Mouse (Mus musculus) bone marrow, adult 2 months (tissue): ENCODE data around the gene Nyap2. TPM values are rescaled to one million over a fixed set of nuclear protein-coding genes. Genes with fewer than 3 reads are reported as not detected.

Experiments
- H3K27ac ChIP-seq: fragments of 200-500 bp; 2 replicates; pipeline ENCODE4 v1.5.1; 2012; ENCODE audit warnings: low read depth, mild to moderate bottlenecking, control low read depth, inconsistent platforms, low read length; ENCODE audit not compliant: control insufficient read depth, poor library complexity, insufficient read depth
- H3K4me1 ChIP-seq: fragments of 200-500 bp; 2 replicates; pipeline ENCODE4 v1.6.1; 2011; ENCODE audit warnings: low read length; ENCODE audit not compliant: control insufficient read depth, insufficient read depth
- H3K4me3 ChIP-seq: fragments of 200-500 bp; replicated peaks from 2 replicates; pipeline ENCODE3; 2011; ENCODE audit warnings: mild to moderate bottlenecking, low read depth, low read length, control low read depth; ENCODE audit not compliant: control insufficient read depth
- CTCF ChIP-seq: fragments of 200-500 bp; IDR thresholded peaks from 2 replicates; pipeline ENCODE4 v1.5.1; 2011; ENCODE audit warnings: low read length, control low read depth; ENCODE audit not compliant: control insufficient read depth, insufficient read depth
- POLR2A ChIP-seq: fragments of 200-500 bp; IDR thresholded peaks from 2 replicates; pipeline ENCODE4 v1.6.1; 2011; ENCODE audit warnings: low read depth, mild to moderate bottlenecking, control low read depth, low read length, borderline replicate concordance; ENCODE audit not compliant: control insufficient read depth
- WGBS: fragments of 180-500 bp; shearing (Covaris S2); methylation state at CpG from one replicate; pipeline ENCODE4 v1.1.7; 2018; 5-methylcytosine and 5-hydroxymethylcytosine counted together
- polyA plus RNA-seq: library from polyadenylated mRNA; stranded (reverse); fragments of >200 nt; gene quantifications from 2 replicates; pipeline ENCODE4 v1.2.4, GENCODE M21; 2011; ENCODE audit warnings: low replicate concordance; ENCODE audit not compliant: missing spikeins, insufficient read depth, insufficient read length

Nyap2 gene
- polyA plus RNA-seq, 1 experiment = not detected

DNA sequence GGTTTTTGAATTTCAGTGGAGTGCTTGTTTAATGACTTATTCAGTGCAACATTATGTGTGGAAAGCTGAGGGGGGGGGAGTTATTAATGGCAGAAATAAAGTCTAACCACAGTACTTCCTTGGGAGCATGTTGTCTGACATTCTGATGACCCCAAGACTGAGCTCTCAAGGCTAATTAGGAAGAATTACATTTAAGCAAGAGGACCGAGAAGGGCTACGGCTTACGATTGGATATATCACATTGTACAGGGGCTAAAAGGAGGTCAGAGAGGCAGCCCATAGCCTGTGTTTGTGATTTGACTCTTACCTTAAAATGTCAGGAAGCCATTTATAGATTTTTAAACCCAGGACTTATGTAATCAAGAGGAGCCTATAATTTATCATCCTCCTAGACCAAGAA, 208.9 kb downstream of the Nyap2 start:
- no peak overlapping the region for H3K4me3 ChIP-seq
- H3K4me1 ChIP-seq = no peaks in the 10 kb centered on the region; the same call in 1 of the 2 replicates
- WGBS = 89% methylated on average over 3 of the region's 3 CpGs
- no peak overlapping the region for H3K27ac ChIP-seq
- TF ChIP-seq CTCF (no peak), POLR2A (no peak)

DNA sequence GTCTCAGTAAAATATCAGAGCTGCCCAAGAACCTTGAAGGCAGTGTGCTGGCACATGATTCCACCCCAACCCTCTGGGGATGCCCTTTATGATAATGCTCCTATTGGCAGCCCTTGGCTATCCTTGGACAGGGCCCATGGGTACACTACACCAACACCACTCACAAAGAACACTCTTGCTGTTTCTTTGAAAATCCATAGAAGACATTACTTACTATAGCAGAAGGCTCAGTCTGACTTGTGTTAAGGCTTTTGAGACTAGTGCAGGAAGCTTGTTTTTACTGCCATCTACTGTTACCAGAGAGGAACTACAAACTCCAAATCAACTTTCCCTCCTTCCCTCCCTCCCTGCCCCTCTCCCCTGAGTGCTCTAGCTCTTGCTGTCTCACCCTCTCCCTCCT, 210.3 kb downstream of the Nyap2 start:
- no peak overlapping the region for H3K4me3 ChIP-seq
- H3K4me1 ChIP-seq = no peaks in the 10 kb centered on the region
- TF ChIP-seq CTCF (no peak), POLR2A (no peak)
- H3K27ac ChIP-seq = no peak overlapping the region

DNA sequence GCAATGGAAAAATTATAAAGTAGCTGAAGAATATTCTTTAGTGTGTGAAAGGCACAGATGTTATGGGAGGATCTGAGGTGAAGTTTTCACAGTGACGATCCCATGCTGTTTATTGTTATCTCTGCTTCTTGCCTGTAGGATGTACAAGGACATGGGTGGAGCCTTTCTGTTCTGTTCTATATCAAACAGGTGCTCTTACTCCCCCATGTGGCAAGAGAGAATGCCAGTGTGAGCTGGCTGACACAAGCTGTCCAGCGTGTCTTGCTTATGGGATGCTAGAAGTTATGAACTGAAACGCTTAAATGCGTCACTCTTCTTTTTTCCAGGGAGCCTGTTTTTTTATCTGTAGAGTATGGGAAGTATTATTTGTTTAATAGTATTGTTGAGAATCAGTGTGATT, 224.0 kb downstream of the Nyap2 start:
- Histone ChIP-seq H3K27ac (no peak overlapping the region), H3K4me3 (no peak overlapping the region), H3K4me1 (no peaks in the 10 kb centered on the region)
- no peak for TF ChIP-seq POLR2A
- no peak for TF ChIP-seq CTCF
- 41% methylated on average over 4 of the region's 4 CpGs for WGBS

DNA sequence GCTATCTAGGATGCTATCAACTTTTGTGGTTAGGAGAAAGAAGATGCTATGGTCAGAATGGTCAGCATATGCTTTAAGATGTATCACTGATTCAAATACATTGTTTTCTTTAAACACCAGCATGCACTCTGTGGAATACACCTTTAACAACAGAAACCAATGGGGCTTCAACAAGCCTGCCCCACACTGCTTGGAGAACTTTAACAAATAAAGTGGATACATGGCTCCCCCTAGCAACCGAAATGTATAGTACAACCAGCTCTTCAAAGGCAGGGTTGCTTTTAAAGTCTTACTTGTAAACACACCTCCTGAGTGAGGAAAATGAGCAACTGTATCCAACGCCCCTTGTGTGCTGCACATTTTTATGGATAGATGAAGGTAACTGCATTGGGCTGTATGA, 224.9 kb downstream of the Nyap2 start:
- H3K27ac ChIP-seq = no peak overlapping the region
- H3K4me3 ChIP-seq = no peak overlapping the region
- TF ChIP-seq POLR2A = no peak
- no peak for TF ChIP-seq CTCF
- no peaks in the 10 kb centered on the region for H3K4me1 ChIP-seq
- 3% methylated on average over 2 of the region's 2 CpGs for WGBS

DNA sequence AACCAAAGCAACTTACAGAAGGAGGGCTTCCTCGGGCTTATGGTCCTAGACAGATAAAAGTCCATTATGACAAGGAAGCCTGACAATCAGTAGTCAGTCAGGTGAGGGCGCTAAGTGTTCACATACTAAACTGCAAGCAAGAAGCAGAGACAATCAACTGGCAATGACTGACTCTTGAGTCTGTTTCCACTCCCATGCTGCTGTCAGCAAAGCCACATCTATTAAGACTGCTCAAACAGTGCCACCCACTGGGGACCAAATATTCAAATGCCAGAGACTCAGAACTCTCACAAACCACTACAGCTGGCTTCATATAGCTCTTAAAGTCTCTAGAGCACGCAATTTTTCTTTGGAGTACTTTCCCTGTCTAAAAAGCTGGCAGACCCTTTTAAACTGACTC, 226.6 kb downstream of the Nyap2 start:
- TF ChIP-seq POLR2A (no peak), CTCF (no peak)
- 45% methylated on average over 3 of the region's 3 CpGs for WGBS

DNA sequence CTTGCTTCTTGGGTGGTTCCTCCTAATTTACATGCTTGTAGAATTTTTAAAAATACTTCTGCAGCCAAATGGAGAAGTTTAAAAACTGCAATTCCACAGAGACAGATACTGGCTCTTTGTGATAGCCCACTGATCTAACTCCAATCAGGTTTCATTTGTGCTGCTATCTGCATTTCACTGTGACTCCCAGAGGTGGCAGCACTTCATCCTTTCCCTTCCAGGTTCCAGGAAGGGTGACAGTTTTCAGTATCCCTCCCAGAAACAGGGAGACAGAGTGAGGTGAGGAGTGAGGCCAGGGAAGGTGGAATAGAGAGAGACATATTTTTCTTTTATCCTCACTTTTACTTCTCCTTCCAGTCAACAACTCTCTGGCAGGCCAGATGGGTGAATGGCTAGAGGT, 230.7 kb downstream of the Nyap2 start:
- Histone ChIP-seq H3K27ac (no peak overlapping the region), H3K4me1 (no peaks in the 10 kb centered on the region), H3K4me3 (no peak overlapping the region)
- TF ChIP-seq CTCF = no peak
- TF ChIP-seq POLR2A = no peak

More for the DNA sequence above, 226.6 kb downstream of the Nyap2 start:
- Histone ChIP-seq H3K4me1 (no peaks in the 10 kb centered on the region), H3K27ac (no peak overlapping the region), H3K4me3 (no peak overlapping the region)

DNA sequence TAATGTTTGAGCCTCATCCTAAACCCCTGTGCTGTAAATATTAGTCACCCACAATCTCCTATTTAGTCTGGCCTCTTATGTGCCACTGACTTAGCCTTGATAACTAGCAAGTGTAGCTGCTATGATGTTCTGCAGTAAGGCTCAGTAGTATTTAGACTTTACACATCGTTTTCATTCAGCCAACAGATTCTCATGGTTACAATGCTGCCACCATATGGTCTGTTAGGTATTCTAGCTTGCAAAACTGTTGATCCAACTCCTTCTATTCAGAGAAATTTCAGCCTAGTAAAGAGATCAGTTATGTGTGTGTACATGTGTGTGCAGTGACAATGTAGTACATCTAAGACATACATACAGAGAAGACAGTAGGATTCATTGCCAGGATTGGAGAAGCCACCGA, 231.2 kb downstream of the Nyap2 start:
- no peak for TF ChIP-seq CTCF
- TF ChIP-seq POLR2A = no peak
- WGBS = 47% methylated on average over 2 of the region's 2 CpGs

DNA sequence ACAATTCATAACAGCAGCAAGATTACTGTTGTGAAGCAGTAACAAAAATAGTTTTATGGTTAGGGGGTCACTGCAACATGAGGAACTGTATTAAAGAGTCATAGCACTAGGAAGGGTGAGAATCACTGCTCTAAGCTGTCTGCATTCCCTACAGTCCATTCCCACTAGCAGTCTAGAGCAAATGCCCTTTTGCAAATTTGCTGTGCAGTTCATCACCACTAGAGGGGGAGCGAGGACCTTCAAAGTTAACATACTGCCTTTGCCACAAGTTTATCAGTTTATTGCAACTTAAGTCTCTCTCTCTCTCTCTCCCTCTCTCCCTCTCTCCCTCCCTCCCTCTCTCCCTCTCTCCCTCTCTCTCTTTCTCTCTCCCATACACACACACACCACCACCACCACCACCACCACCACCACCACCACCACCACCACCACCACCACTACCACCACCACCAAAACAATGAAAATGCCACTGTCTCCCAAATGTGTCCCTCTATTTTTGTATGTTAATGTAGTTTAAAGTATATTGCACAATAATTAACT, 233.4 kb downstream of the Nyap2 start:
- Histone ChIP-seq H3K4me3 (no peak overlapping the region), H3K27ac (no peak overlapping the region), H3K4me1 (no peaks in the 10 kb centered on the region)
- 0% methylated on average over 1 of the region's 1 CpGs for WGBS
- TF ChIP-seq CTCF (peak; percentile 32; the same call in 1 of the 2 replicates), POLR2A (no peak)

More for the DNA sequence above, 231.2 kb downstream of the Nyap2 start:
- no peaks in the 10 kb centered on the region for H3K4me1 ChIP-seq
- H3K4me3 ChIP-seq = no peak overlapping the region
- H3K27ac ChIP-seq = no peak overlapping the region

DNA sequence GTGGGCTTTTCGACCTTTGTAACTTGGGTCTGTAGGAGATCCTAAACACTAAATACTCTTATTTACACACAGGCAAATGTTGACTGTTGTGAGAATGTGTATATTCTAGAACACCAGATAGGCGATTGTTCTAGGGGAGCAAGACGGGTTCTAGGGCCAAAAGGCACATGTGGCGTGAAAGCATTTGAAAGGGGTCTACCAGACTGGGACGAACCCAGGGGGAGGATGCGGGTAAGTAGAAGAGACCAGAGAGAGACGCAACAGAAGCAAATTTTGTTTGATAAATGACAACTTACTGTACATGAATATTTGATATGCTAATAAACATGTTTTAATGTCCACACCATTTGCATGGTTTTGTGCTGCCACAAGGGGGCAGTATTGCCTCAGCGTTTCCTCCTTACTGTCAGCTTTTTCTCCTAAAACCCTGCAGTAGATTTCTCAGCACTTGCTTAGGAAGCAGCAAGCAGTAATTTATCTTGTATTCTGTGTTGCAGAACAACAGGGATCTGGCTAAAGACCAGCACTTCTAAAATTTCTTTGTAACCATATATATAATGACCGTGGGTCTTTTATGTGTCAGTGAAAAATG, 239.7 kb downstream of the Nyap2 start:
- no peaks in the 10 kb centered on the region for H3K4me1 ChIP-seq
- no peak overlapping the region for H3K4me3 ChIP-seq
- WGBS = 61% methylated on average over 9 of the region's 9 CpGs
- peak; percentile 36; the same call in 1 of the 2 replicates for TF ChIP-seq CTCF
- no peak for TF ChIP-seq POLR2A
- H3K27ac ChIP-seq = no peak overlapping the region
